Mouse (Mus musculus) hindbrain, embryonic 16.5 days (tissue): ENCODE data around the gene Ccdc24. TPM values are rescaled to one million over a fixed set of nuclear protein-coding genes. Genes with fewer than 3 reads are reported as not detected.

Source experiments
- ATAC-seq: fragments of 200-750 bp; cut with Nextera tagmentation; 2 replicates; pipeline ENCODE4 v1.8.0; 2017; ENCODE audit warnings: moderate TSS enrichment, moderate library complexity
- H3K27ac ChIP-seq: fragments of 300-500 bp; sonication (generic); 2 replicates; pipeline ENCODE4 v1.5.1; 2014; ENCODE audit warnings: low read depth, mild to moderate bottlenecking, control low read depth, low read length, moderate library complexity
- H3K27me3 ChIP-seq: fragments of 300-500 bp; sonication (generic); replicated peaks from 2 replicates; pipeline ENCODE4 v1.6.1; 2014; ENCODE audit warnings: low read length; ENCODE audit not compliant: control insufficient read depth, insufficient read depth
- H3K36me3 ChIP-seq: fragments of 300-500 bp; sonication (generic); 2 replicates; pipeline ENCODE4 v1.6.1; 2014; ENCODE audit warnings: mild to moderate bottlenecking, low read length, moderate library complexity, mixed read lengths; ENCODE audit not compliant: control insufficient read depth, insufficient read depth
- H3K4me1 ChIP-seq: fragments of 300-500 bp; sonication (generic); 2 replicates; pipeline ENCODE4 v1.6.1; 2014; ENCODE audit warnings: low read depth, low read length; ENCODE audit not compliant: control insufficient read depth, insufficient read depth
- H3K4me2 ChIP-seq: fragments of 300-500 bp; sonication (generic); 2 replicates; pipeline ENCODE4 v1.6.1; 2014; ENCODE audit warnings: mild to moderate bottlenecking, low read length, control low read depth, moderate library complexity
- H3K4me3 ChIP-seq: fragments of 300-500 bp; sonication (generic); 2 replicates; pipeline ENCODE4 v1.5.1; 2014; ENCODE audit warnings: mild to moderate bottlenecking, low read length, control low read depth, moderate library complexity
- H3K9ac ChIP-seq: fragments of 300-500 bp; sonication (generic); 2 replicates; pipeline ENCODE4 v1.6.1; 2014; ENCODE audit warnings: low read depth, mild to moderate bottlenecking, control low read depth, low read length, moderate library complexity
- H3K9me3 ChIP-seq: fragments of 300-500 bp; sonication (generic); 2 replicates; pipeline ENCODE4 v1.6.1; 2014; ENCODE audit warnings: mild to moderate bottlenecking, low read length, moderate library complexity; ENCODE audit not compliant: control insufficient read depth
- WGBS: fragments of 180-500 bp; shearing (Covaris S2); extraction: QIAGEN DNeasy Blood & Tissue Kit; methylation state at CpG from one replicate; pipeline ENCODE4 v1.1.7; 2014; 5-methylcytosine and 5-hydroxymethylcytosine counted together
- polyA plus RNA-seq: library from polyadenylated mRNA; unstranded; fragments of >200 nt; fragmentation: Nextera tagmentation; extraction: Ambion mirVana; gene quantifications from 2 replicates; pipeline ENCODE4 v1.2.1, GENCODE M21; 2015

Gene Ccdc24
- polyA plus RNA-seq, 1 experiment from 2014 or later, result 2.2 TPM

GRCm38 (mm10) chr4:117844467-117844866, 27.9 kb downstream of the Ccdc24 start:
- no peaks in the 10 kb centered on the region for H3K36me3 ChIP-seq
- no peak overlapping the region for H3K4me3 ChIP-seq
- H3K9me3 ChIP-seq, result no peaks in the 10 kb centered on the region
- no peak overlapping the region for H3K4me2 ChIP-seq
- ATAC-seq, result no peak
- H3K27me3 ChIP-seq, result no peaks in the 10 kb centered on the region
- H3K9ac ChIP-seq, result no peak overlapping the region
- 91% methylated on average over 5 of the region's 5 CpGs for WGBS
- H3K27ac ChIP-seq, result no peak overlapping the region
- peaks cover 7% of the 10 kb centered on the region for H3K4me1 ChIP-seq

GRCm38 (mm10) chr4:117843101-117843500, 29.3 kb downstream of the Ccdc24 start:
- no peaks in the 10 kb centered on the region; the same call in 1 of the 2 replicates for H3K4me1 ChIP-seq
- ATAC-seq, result no peak
- H3K27me3 ChIP-seq, result no peaks in the 10 kb centered on the region
- no peaks in the 10 kb centered on the region for H3K9me3 ChIP-seq
- no peak overlapping the region for H3K4me3 ChIP-seq
- H3K27ac ChIP-seq, result no peak overlapping the region
- no peaks in the 10 kb centered on the region for H3K36me3 ChIP-seq
- H3K9ac ChIP-seq, result no peak overlapping the region
- H3K4me2 ChIP-seq, result no peak overlapping the region
- 72% methylated on average over 5 of the region's 5 CpGs for WGBS

- H3K27me3 ChIP-seq, result no peaks in the 10 kb centered on the region
- H3K4me2 ChIP-seq, result no peak overlapping the region
- no peak overlapping the region for H3K4me3 ChIP-seq
- H3K9ac ChIP-seq, result no peak overlapping the region
- no peaks in the 10 kb centered on the region for H3K4me1 ChIP-seq
- 89% methylated on average over 3 of the region's 3 CpGs for WGBS
- no peaks in the 10 kb centered on the region for H3K36me3 ChIP-seq
- H3K9me3 ChIP-seq, result no peaks in the 10 kb centered on the region
- H3K27ac ChIP-seq, result no peak overlapping the region
- no peak for ATAC-seq
Measured at GRCm38 (mm10) chr4:117841566-117841965, 30.8 kb downstream of the Ccdc24 start.

GRCm38 (mm10) chr4:117840821-117841220, 31.5 kb downstream of the Ccdc24 start:
- Histone ChIP-seq H3K4me1 (no peaks in the 10 kb centered on the region), H3K36me3 (no peaks in the 10 kb centered on the region), H3K27ac (no peak overlapping the region), H3K9ac (no peak overlapping the region), H3K4me3 (no peak overlapping the region), H3K4me2 (no peak overlapping the region), H3K9me3 (no peaks in the 10 kb centered on the region), H3K27me3 (no peaks in the 10 kb centered on the region)
- ATAC-seq, result no peak
- WGBS, result 95% methylated on average over 5 of the region's 5 CpGs

- no peak for ATAC-seq
- H3K4me2 ChIP-seq, result no peak overlapping the region
- peaks cover 6% of the 10 kb centered on the region for H3K4me1 ChIP-seq
- no peak overlapping the region for H3K27ac ChIP-seq
- no peaks in the 10 kb centered on the region for H3K9me3 ChIP-seq
- H3K9ac ChIP-seq, result no peak overlapping the region
- H3K27me3 ChIP-seq, result no peaks in the 10 kb centered on the region
- H3K36me3 ChIP-seq, result no peaks in the 10 kb centered on the region
- H3K4me3 ChIP-seq, result no peak overlapping the region
- WGBS, result 82% methylated on average over 6 of the region's 6 CpGs
Measured at GRCm38 (mm10) chr4:117839366-117839765, 33.0 kb downstream of the Ccdc24 start.

GRCm38 (mm10) chr4:117837271-117837670, 35.1 kb downstream of the Ccdc24 start:
- H3K36me3 ChIP-seq, result no peaks in the 10 kb centered on the region
- no peak for ATAC-seq
- no peak overlapping the region for H3K27ac ChIP-seq
- peaks cover 6% of the 10 kb centered on the region for H3K4me1 ChIP-seq
- no peak overlapping the region for H3K9ac ChIP-seq
- no peaks in the 10 kb centered on the region for H3K9me3 ChIP-seq
- WGBS, result 61% methylated on average over 4 of the region's 4 CpGs
- H3K27me3 ChIP-seq, result no peaks in the 10 kb centered on the region; the same call in 1 of the 2 replicates
- peak overlapping the region; percentile 89 for H3K4me2 ChIP-seq
- no peak overlapping the region for H3K4me3 ChIP-seq

GRCm38 (mm10) chr4:117836204-117836767, 36.1 kb downstream of the Ccdc24 start:
- peaks cover 6% of the 10 kb centered on the region for H3K4me1 ChIP-seq
- H3K4me2 ChIP-seq, result peak overlapping the region; percentile 89
- peak overlapping the region; percentile 90 for H3K9ac ChIP-seq
- no peaks in the 10 kb centered on the region for H3K36me3 ChIP-seq
- peak; percentile 92 for ATAC-seq
- H3K27me3 ChIP-seq, result peaks cover under 1% of the 10 kb centered on the region; the same call in 1 of the 2 replicates
- WGBS, result under 1% methylated on average over 45 of the region's 48 CpGs
- peak overlapping the region; percentile 93 for H3K27ac ChIP-seq
- no peaks in the 10 kb centered on the region for H3K9me3 ChIP-seq
- peak overlapping the region; percentile 83 for H3K4me3 ChIP-seq

- Histone ChIP-seq H3K4me1 (peaks cover 6% of the 10 kb centered on the region), H3K9ac (peak overlapping the region; percentile 90), H3K9me3 (no peaks in the 10 kb centered on the region), H3K27ac (peak overlapping the region; percentile 93), H3K4me2 (peak overlapping the region; percentile 89), H3K36me3 (no peaks in the 10 kb centered on the region), H3K4me3 (peak overlapping the region; percentile 83), H3K27me3 (peaks cover 3% of the 10 kb centered on the region; the same call in 1 of the 2 replicates)
- under 1% methylated on average over 58 of the region's 60 CpGs for WGBS
- ATAC-seq, result peak; percentile 37
Measured at GRCm38 (mm10) chr4:117835531-117836111, 36.7 kb downstream of the Ccdc24 start.

GRCm38 (mm10) chr4:117834845-117835530, 37.4 kb downstream of the Ccdc24 start:
- 1% methylated on average over 36 of the region's 36 CpGs for WGBS
- Histone ChIP-seq H3K4me2 (peak overlapping the region; percentile 89), H3K27me3 (peaks cover 3% of the 10 kb centered on the region; the same call in 1 of the 2 replicates)

More at GRCm38 (mm10) chr4:117834845-117835530, 37.4 kb downstream of the Ccdc24 start:
- Histone ChIP-seq H3K4me3 (peak overlapping the region; percentile 83), H3K27ac (peak overlapping the region; percentile 93), H3K9me3 (no peaks in the 10 kb centered on the region), H3K4me1 (peaks cover 6% of the 10 kb centered on the region), H3K36me3 (no peaks in the 10 kb centered on the region), H3K9ac (peak overlapping the region; percentile 90)
- peak; percentile 48 for ATAC-seq
